21 mouse cellular contexts compared by ENCODE assay signal in genomic region chr16:4383473-4384038, GRCm38 (mm10). TPM values are rescaled to one million over a fixed set of nuclear protein-coding genes. Genes with fewer than 3 reads are reported as not detected.
DNase-seq lines count a peak whose midpoint lies in the region; ATAC-seq and TF ChIP-seq lines count a peak whose summit lies in the region.
"Had no signal": no experiment of that assay in that cellular context is flagged by ENCODE, and none has a peak within 500 bp of the region (broad histone marks: within the 10 kb centered on the region; RNA-seq: fewer than 3 reads in every experiment).

No protein-coding gene starts in this region.

- WGBS in heart, adult 2 months: 54% methylated on average over 4 of the region's 4 CpGs
- 45% methylated on average over 4 of the region's 4 CpGs for WGBS in liver, adult 2 months
- 71% methylated on average over 4 of the region's 4 CpGs for WGBS in liver, embryonic 11.5 days
- WGBS in midbrain, embryonic 11.5 days: 73% methylated on average over 4 of the region's 4 CpGs
- 81% methylated on average over 4 of the region's 4 CpGs for WGBS in midbrain, postnatal 0 days
- WGBS in forebrain, embryonic 12.5 days: 73% methylated on average over 4 of the region's 4 CpGs

- H3K27me3 ChIP-seq in heart, adult 2 months (ENCODE audit: control insufficient read depth, insufficient read depth, low read length): no peaks in the 10 kb centered on the region
- no peaks in the 10 kb centered on the region for H3K27me3 ChIP-seq in liver, adult 2 months (ENCODE audit: control insufficient read depth, insufficient read depth, low read length)
- H3K27me3 ChIP-seq in liver, embryonic 11.5 days (replicated peaks; ENCODE audit: control insufficient read depth, insufficient read depth, low read length): no peaks in the 10 kb centered on the region
- H3K27me3 ChIP-seq in midbrain, embryonic 11.5 days (ENCODE audit: control insufficient read depth, insufficient read depth, low read length): no peaks in the 10 kb centered on the region
- no peaks in the 10 kb centered on the region for H3K27me3 ChIP-seq in midbrain, postnatal 0 days (ENCODE audit: insufficient read depth, low read length)
- no peaks in the 10 kb centered on the region for H3K27me3 ChIP-seq in forebrain, embryonic 12.5 days
- H3K27me3 ChIP-seq: embryonic facial prominence, embryonic 15.5 days; hindbrain, embryonic 13.5 days had no signal

- intact Hi-C loops in heart, adult 2 months (cut with DNase I): loop anchor here (2.0 kb wide), 1 partner anchor 35 kb away; no protein-coding TSS in a partner anchor

- no peak overlapping the region for H3K4me3 ChIP-seq in heart, adult 2 months
- H3K4me3 ChIP-seq in liver, adult 2 months (ENCODE audit: insufficient read depth, low read depth, low read length): no peak overlapping the region
- no peak overlapping the region for H3K4me3 ChIP-seq in liver, embryonic 11.5 days (ENCODE audit: low read depth, low read length)
- H3K4me3 ChIP-seq in midbrain, embryonic 11.5 days (ENCODE audit: low read depth, low read length): no peak overlapping the region
- no peak overlapping the region for H3K4me3 ChIP-seq in midbrain, postnatal 0 days (ENCODE audit: low read depth, low read length)
- H3K4me3 ChIP-seq in forebrain, embryonic 12.5 days (replicated peaks): no peak overlapping the region
- H3K4me3 ChIP-seq: embryonic facial prominence, embryonic 15.5 days; hindbrain, embryonic 13.5 days had no signal

- H3K9ac ChIP-seq in heart, adult 2 months (ENCODE audit: low read depth, low read length): no peak overlapping the region
- no peak overlapping the region for H3K9ac ChIP-seq in liver, adult 2 months (ENCODE audit: low read depth, low read length)
- no peak overlapping the region for H3K9ac ChIP-seq in liver, embryonic 11.5 days (ENCODE audit: low read depth, low read length)
- no peak overlapping the region for H3K9ac ChIP-seq in midbrain, embryonic 11.5 days (ENCODE audit: low read length)
- no peak overlapping the region for H3K9ac ChIP-seq in midbrain, postnatal 0 days (replicated peaks; ENCODE audit: low read length, poor library complexity, severe bottlenecking)
- H3K9ac ChIP-seq in forebrain, embryonic 12.5 days: no peak overlapping the region
- H3K9ac ChIP-seq: embryonic facial prominence, embryonic 15.5 days; forebrain, postnatal 0 days; hindbrain, embryonic 13.5 days; liver, embryonic 14.5 days had no signal

- peaks cover 14% of the 10 kb centered on the region for H3K4me1 ChIP-seq in heart, adult 2 months (ENCODE audit: control insufficient read depth, insufficient read depth, low read length)
- peaks cover 17% of the 10 kb centered on the region for H3K4me1 ChIP-seq in liver, adult 2 months (ENCODE audit: control insufficient read depth, insufficient read depth, low read length)
- H3K4me1 ChIP-seq in liver, embryonic 11.5 days (replicated peaks; ENCODE audit: control insufficient read depth, insufficient read depth, low read length): no peaks in the 10 kb centered on the region
- H3K4me1 ChIP-seq in midbrain, embryonic 11.5 days (ENCODE audit: control insufficient read depth, insufficient read depth, low read length): no peaks in the 10 kb centered on the region
- H3K4me1 ChIP-seq in midbrain, postnatal 0 days (ENCODE audit: insufficient read depth, low read length): no peaks in the 10 kb centered on the region
- H3K4me1 ChIP-seq in forebrain, embryonic 12.5 days: no peaks in the 10 kb centered on the region

- ATAC-seq in liver, embryonic 11.5 days (replicated peaks; ENCODE audit: low FRiP score): no peak
- ATAC-seq in midbrain, embryonic 11.5 days (ENCODE audit: low FRiP score): no peak
- no peak for ATAC-seq in midbrain, postnatal 0 days (ENCODE audit: low FRiP score)
- ATAC-seq in forebrain, embryonic 12.5 days (ENCODE audit: low FRiP score): no peak
- ATAC-seq: forebrain, postnatal 0 days; inflammation-experienced regulatory T-cells, adult 6 months; midbrain, embryonic 16.5 days had no signal

- H3K4me2 ChIP-seq in liver, embryonic 11.5 days: no peak overlapping the region
- no peak overlapping the region for H3K4me2 ChIP-seq in midbrain, embryonic 11.5 days
- H3K4me2 ChIP-seq in midbrain, postnatal 0 days (ENCODE audit: low read depth, low read length, poor library complexity, severe bottlenecking): no peak overlapping the region
- no peak overlapping the region for H3K4me2 ChIP-seq in forebrain, embryonic 12.5 days
- H3K4me2 ChIP-seq: embryonic facial prominence, embryonic 15.5 days; hindbrain, embryonic 13.5 days had no signal

- no peaks in the 10 kb centered on the region; the same call in 1 of the 2 replicates for H3K79me2 ChIP-seq in heart, adult 2 months (replicated peaks; ENCODE audit: control insufficient read depth, insufficient read depth, low read length)
- peaks cover 20% of the 10 kb centered on the region; the same call in 1 of the 2 replicates for H3K79me2 ChIP-seq in liver, adult 2 months (ENCODE audit: control insufficient read depth, insufficient read depth, low read length)

- H3K36me3 ChIP-seq in heart, adult 2 months (ENCODE audit: control insufficient read depth, insufficient read depth, low read length): peaks cover 12% of the 10 kb centered on the region
- H3K36me3 ChIP-seq in liver, adult 2 months (ENCODE audit: control insufficient read depth, insufficient read depth, low read length): no peaks in the 10 kb centered on the region
- no peaks in the 10 kb centered on the region for H3K36me3 ChIP-seq in liver, embryonic 11.5 days (ENCODE audit: control insufficient read depth, insufficient read depth, low read length)
- H3K36me3 ChIP-seq in midbrain, embryonic 11.5 days (ENCODE audit: control insufficient read depth, insufficient read depth, low read length): no peaks in the 10 kb centered on the region
- no peaks in the 10 kb centered on the region for H3K36me3 ChIP-seq in midbrain, postnatal 0 days (ENCODE audit: insufficient read depth, low read length)
- H3K36me3 ChIP-seq in forebrain, embryonic 12.5 days (replicated peaks): no peaks in the 10 kb centered on the region
- H3K36me3 ChIP-seq: embryonic facial prominence, embryonic 15.5 days; hindbrain, embryonic 13.5 days had no signal

- TF ChIP-seq EP300 in heart, adult 2 months (IDR thresholded peaks at IDR 0.05; ENCODE audit: insufficient read depth, low read depth, low read length): no peak

- H3K27ac ChIP-seq in heart, adult 2 months: peak overlapping the region; percentile 49
- peak overlapping the region; percentile 33; the same call in 1 of the 2 replicates for H3K27ac ChIP-seq in liver, adult 2 months (replicated peaks; ENCODE audit: insufficient read depth, low read depth, low read length)
- H3K27ac ChIP-seq in liver, embryonic 11.5 days (ENCODE audit: low read depth, low read length): no peak overlapping the region
- no peak overlapping the region for H3K27ac ChIP-seq in midbrain, embryonic 11.5 days (ENCODE audit: low read depth, low read length)
- H3K27ac ChIP-seq in midbrain, postnatal 0 days (ENCODE audit: low read depth, low read length): no peak overlapping the region
- H3K27ac ChIP-seq in forebrain, embryonic 12.5 days: no peak overlapping the region
- H3K27ac ChIP-seq: embryonic facial prominence, embryonic 15.5 days; hindbrain, embryonic 13.5 days; liver, embryonic 14.5 days had no signal

- no peak for DNase-seq in heart, adult 2 months
- no peak for DNase-seq in heart, adult 9 months (ENCODE audit: low spot score in 2 of 2)
- DNase-seq in liver, adult 2 months (ENCODE audit: extremely low read depth, low read depth, low spot score): peak; percentile 75
- DNase-seq in liver, embryonic 11.5 days (ENCODE audit: low spot score): no peak
- peak; percentile 67 for DNase-seq in midbrain, embryonic 11.5 days (ENCODE audit: low spot score, missing footprints)
- no peak for DNase-seq in midbrain, postnatal 0 days (ENCODE audit: low spot score)
- DNase-seq: adrenal gland, postnatal 25 days; B cell, adult 2 months; cerebellum, postnatal 36 days; forebrain, postnatal 0 days; heart, postnatal 14 days; kidney, adult 9 months; kidney, postnatal 25 days; layer of hippocampus, adult 9-11 months; thymus, postnatal 14 days had no signal

- no peak for TF ChIP-seq POLR2A in heart, adult 2 months (IDR thresholded peaks at IDR 0.05; ENCODE audit: insufficient read depth, low read depth, low read length)
- TF ChIP-seq POLR2A in liver, adult 2 months (IDR thresholded peaks at IDR 0.05; ENCODE audit: extremely low read depth, insufficient read depth, low read length): no peak

- H3K9me3 ChIP-seq in liver, embryonic 11.5 days (ENCODE audit: control insufficient read depth, low read length): no peaks in the 10 kb centered on the region
- no peaks in the 10 kb centered on the region for H3K9me3 ChIP-seq in midbrain, embryonic 11.5 days (ENCODE audit: control insufficient read depth, low read length)
- no peaks in the 10 kb centered on the region for H3K9me3 ChIP-seq in midbrain, postnatal 0 days (ENCODE audit: low read length)
- H3K9me3 ChIP-seq in forebrain, embryonic 12.5 days: no peaks in the 10 kb centered on the region
- H3K9me3 ChIP-seq: embryonic facial prominence, embryonic 15.5 days; hindbrain, embryonic 13.5 days had no signal

- no peak for TF ChIP-seq CTCF in heart, adult 2 months (IDR thresholded peaks at IDR 0.05)
- no peak for TF ChIP-seq CTCF in liver, adult 2 months (IDR thresholded peaks at IDR 0.05; ENCODE audit: low read depth, low read length)
- TF ChIP-seq CTCF in midbrain, postnatal 0 days (IDR thresholded peaks at IDR 0.05): no peak

RNA-seq across cellular contexts. Expression of gene Adcy9, which starts 36.7 kb away (rescaled TPM):
- total RNA-seq in heart, adult 2 months (2021): 10 to 100 TPM; 22.6 to 26.3 TPM
- polyA plus RNA-seq in heart, adult 2 months (2012; rRNA removed): 11.1 and 17.4 TPM in 2 replicates
- total RNA-seq in liver, adult 2 months (2014; rRNA removed): 23.0 and 24.5 TPM in 2 replicates
- 10.0 and 15.0 TPM in 2 replicates for polyA plus RNA-seq in liver, adult 2 months (2012; rRNA removed)
- polyA plus RNA-seq in liver, embryonic 11.5 days (2014; fragmentation: Nextera tagmentation; extraction: Ambion mirVana): 1.6 and 2.1 TPM in 2 replicates
- 1.2 and 1.3 TPM in 2 replicates for polyA plus RNA-seq in midbrain, embryonic 11.5 days (2014; fragmentation: Nextera tagmentation; extraction: Ambion mirVana)
- total RNA-seq in midbrain, postnatal 0 days (2014; rRNA removed): 29.7 and 31.6 TPM in 2 replicates
- 4.1 and 4.3 TPM in 2 replicates for polyA plus RNA-seq in midbrain, postnatal 0 days (2015; fragmentation: Nextera tagmentation; extraction: Ambion mirVana)
- 1.4 and 1.8 TPM in 2 replicates for polyA plus RNA-seq in forebrain, embryonic 12.5 days (2016; fragmentation: Nextera tagmentation; extraction: Ambion mirVana)

Comparison
In these comparisons a context has a peak if more than half of its experiments do, and no peak if none do; other contexts are left out.
1. DNase-seq: peak in liver, adult 2 months (single experiment) and midbrain, embryonic 11.5 days (single experiment); none in heart, adult 2 months (0 of 2), heart, adult 9 months (0 of 2), liver, embryonic 11.5 days (single experiment) and midbrain, postnatal 0 days (single experiment).
2. H3K27ac ChIP-seq: peak in heart, adult 2 months (single experiment) and liver, adult 2 months (single experiment); none in liver, embryonic 11.5 days (single experiment), midbrain, embryonic 11.5 days (single experiment), midbrain, postnatal 0 days (single experiment) and forebrain, embryonic 12.5 days (single experiment).